Mouse (Mus musculus): ENCODE measurements around the gene Trim3.

The Trim3 gene

GRCm38 (mm10) chr7:105611767-105612166 lies 21.6 kb downstream of the Trim3 start:
- no peak for DNase-seq (ENCODE audit: low read depth, low spot score)

GRCm38 (mm10) chr7:105608467-105608866 lies 24.9 kb downstream of the Trim3 start:
- no peak for DNase-seq (ENCODE audit: low read depth, low spot score)

GRCm38 (mm10) chr7:105602860-105603623 lies 30.3 kb downstream of the Trim3 start:
- peak; percentile 64 for DNase-seq (ENCODE audit: low read depth, low spot score)

GRCm38 (mm10) chr7:105590097-105590496 lies 43.3 kb downstream of the Trim3 start:
- no peak for DNase-seq (ENCODE audit: low read depth, low spot score)

GRCm38 (mm10) chr7:105588325-105588912 lies 45.0 kb downstream of the Trim3 start:
- DNase-seq (ENCODE audit: low read depth, low spot score) = no peak

- DNase-seq (ENCODE audit: low read depth, low spot score) = no peak
These were observed 51.4 kb downstream of the Trim3 start for GRCm38 (mm10) chr7:105581959-105582358.

- DNase-seq (ENCODE audit: low read depth, low spot score) = peak; percentile 68
These were observed 52.2 kb downstream of the Trim3 start, which contains the start of gene Apbb1 for GRCm38 (mm10) chr7:105581094-105581703. TSS of gene Apbb1 (minus strand) at chr7:105581653.

GRCm38 (mm10) chr7:105580627-105581089 lies 52.7 kb downstream of the Trim3 start:
- DNase-seq (ENCODE audit: low read depth, low spot score) = no peak

GRCm38 (mm10) chr7:105578481-105578880 lies 54.9 kb downstream of the Trim3 start:
- DNase-seq (ENCODE audit: low read depth, low spot score) = no peak

GRCm38 (mm10) chr7:105577377-105577871 lies 55.9 kb downstream of the Trim3 start:
- DNase-seq (ENCODE audit: low read depth, low spot score) = no peak

- no peak for DNase-seq (ENCODE audit: low read depth, low spot score)
These were observed 57.1 kb downstream of the Trim3 start for GRCm38 (mm10) chr7:105576166-105576748.

GRCm38 (mm10) chr7:105574537-105574936 lies 58.8 kb downstream of the Trim3 start:
- no peak for DNase-seq (ENCODE audit: low read depth, low spot score)

GRCm38 (mm10) chr7:105572949-105573348 lies 60.4 kb downstream of the Trim3 start:
- no peak for DNase-seq (ENCODE audit: low read depth, low spot score)

- DNase-seq (ENCODE audit: low read depth, low spot score) = no peak
These were observed 62.6 kb downstream of the Trim3 start for GRCm38 (mm10) chr7:105570756-105571155.

- DNase-seq (ENCODE audit: low read depth, low spot score) = peak; percentile 84
These were observed 63.6 kb downstream of the Trim3 start for GRCm38 (mm10) chr7:105569512-105570496.

- DNase-seq (ENCODE audit: low read depth, low spot score) = peak; percentile 47
These were observed 64.3 kb downstream of the Trim3 start for GRCm38 (mm10) chr7:105568988-105569471.

- peak; percentile 67 for DNase-seq (ENCODE audit: low read depth, low spot score)
These were observed 64.8 kb downstream of the Trim3 start for GRCm38 (mm10) chr7:105568583-105568982.

- DNase-seq (ENCODE audit: low read depth, low spot score) = peak; percentile 57
These were observed 68.1 kb downstream of the Trim3 start for GRCm38 (mm10) chr7:105565071-105565836.

- no peak for DNase-seq (ENCODE audit: low read depth, low spot score)
These were observed 70.0 kb downstream of the Trim3 start for GRCm38 (mm10) chr7:105563367-105563766.

- no peak for DNase-seq (ENCODE audit: low read depth, low spot score)
These were observed 71.1 kb downstream of the Trim3 start for GRCm38 (mm10) chr7:105562317-105562716.

Measured in retina, postnatal 7 days (tissue).